Comparison of ENCODE assay signal across 14 mouse cellular contexts in genomic region chr5:65829059-65829458, GRCm38 (mm10).
"Had no signal": no experiment of that assay in that cellular context is flagged by ENCODE, and none has a peak within 500 bp of the region (broad histone marks: within the 10 kb centered on the region; RNA-seq: fewer than 3 reads in every experiment).

No protein-coding gene starts in this region.

- ATAC-seq: liver, embryonic 12.5 days; midbrain, embryonic 16.5 days had no signal

- H3K9ac ChIP-seq: liver, embryonic 12.5 days; liver, embryonic 14.5 days; midbrain, embryonic 12.5 days; neural tube, embryonic 12.5 days had no signal

- H3K27me3 ChIP-seq: liver, embryonic 12.5 days; midbrain, embryonic 12.5 days; neural tube, embryonic 12.5 days had no signal

- H3K9me3 ChIP-seq: liver, embryonic 12.5 days; midbrain, embryonic 10.5 days; midbrain, embryonic 12.5 days; neural tube, embryonic 12.5 days had no signal

- H3K4me3 ChIP-seq: liver, embryonic 12.5 days; midbrain, embryonic 10.5 days; midbrain, embryonic 12.5 days; myocyte; neural tube, embryonic 12.5 days had no signal

- H3K27ac ChIP-seq: liver, embryonic 12.5 days; liver, embryonic 14.5 days; midbrain, embryonic 10.5 days; midbrain, embryonic 12.5 days; neural tube, embryonic 12.5 days had no signal

- H3K4me2 ChIP-seq: liver, embryonic 12.5 days; midbrain, embryonic 12.5 days; neural tube, embryonic 12.5 days had no signal

- H3K4me1 ChIP-seq: midbrain, embryonic 10.5 days; midbrain, embryonic 12.5 days; neural tube, embryonic 12.5 days had no signal

- DNase-seq: lung, postnatal 10 days; lung, postnatal 4 days; midbrain, embryonic 14.5 days; right cerebral cortex, postnatal 14 days; thymus, adult 18-20 months; thymus, postnatal 14 days; thymus, postnatal 36 days had no signal
